Mouse (Mus musculus) lung, adult 2 months (tissue): ENCODE measurements around the gene Dnajb1. TPM values are rescaled to one million over a fixed set of nuclear protein-coding genes. Genes with fewer than 3 reads are reported as not detected.

Experiments used
- DNase-seq: peaks from one replicate; pipeline ENCODE4 v3.0.0; 2022
- H3K4me1 ChIP-seq: fragments of 200-500 bp; 2 replicates; pipeline ENCODE4 v1.6.1; 2011; ENCODE audit warnings: low read length; ENCODE audit not compliant: control insufficient read depth, insufficient read depth
- H3K4me3 ChIP-seq: fragments of 200-500 bp; replicated peaks from 2 replicates; pipeline ENCODE3; 2011; ENCODE audit warnings: low read depth, mild to moderate bottlenecking, control low read depth, low read length; ENCODE audit errors: extremely low read depth
- CTCF ChIP-seq: fragments of 200-500 bp; IDR thresholded peaks from 2 replicates; pipeline ENCODE4 v1.5.1; 2011; ENCODE audit warnings: mild to moderate bottlenecking, low read length, control low read depth; ENCODE audit not compliant: insufficient read depth
- POLR2A ChIP-seq: fragments of 200-500 bp; IDR thresholded peaks from 2 replicates; pipeline ENCODE4 v1.6.1; 2011; ENCODE audit warnings: low read depth, mild to moderate bottlenecking, control low read depth, low read length, borderline replicate concordance; ENCODE audit errors: extremely low read depth
- whole genome bisulfite sequencing: fragments of 180-500 bp; shearing (Covaris S2); methylation state at CpG from one replicate; pipeline ENCODE4 v1.1.7; 2018; 5-methylcytosine and 5-hydroxymethylcytosine counted together
- polyA plus RNA-seq: library from polyadenylated mRNA; depleted of rRNA; stranded (reverse); fragments of >200 nt; gene quantifications from 2 replicates; pipeline ENCODE4 v1.2.3, GENCODE M21; 2012

Gene Dnajb1
- polyA plus RNA-seq, 1 experiment, result 23.5 TPM

DNA sequence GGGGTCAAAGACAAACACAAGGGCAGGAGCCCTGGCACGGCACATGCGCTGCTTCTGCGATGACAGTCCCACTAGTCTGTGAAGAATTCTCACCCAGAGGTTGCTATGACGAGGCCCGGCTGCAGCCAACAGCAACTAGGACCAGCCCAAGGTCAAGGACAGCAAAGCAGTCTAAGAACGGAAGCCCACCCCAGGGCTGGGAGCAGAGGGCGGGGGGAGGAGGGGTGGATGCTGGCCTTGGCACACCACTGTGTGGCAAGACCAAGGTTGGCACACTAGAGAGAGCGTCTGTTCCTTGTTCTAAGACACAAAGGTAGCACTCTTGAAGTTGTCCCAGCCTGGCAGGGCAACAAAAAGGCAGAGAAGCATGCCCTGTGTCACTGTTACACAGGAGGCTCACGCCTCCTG lies 30.6 kb upstream of the Dnajb1 start:
- peaks cover 3% of the 10 kb centered on the region; the same call in 1 of the 2 replicates for H3K4me1 ChIP-seq
- no peak overlapping the region for H3K4me3 ChIP-seq
- no peak for DNase-seq
- TF ChIP-seq POLR2A (no peak), CTCF (no peak)
- WGBS, result 37% methylated on average over 9 of the region's 9 CpGs

DNA sequence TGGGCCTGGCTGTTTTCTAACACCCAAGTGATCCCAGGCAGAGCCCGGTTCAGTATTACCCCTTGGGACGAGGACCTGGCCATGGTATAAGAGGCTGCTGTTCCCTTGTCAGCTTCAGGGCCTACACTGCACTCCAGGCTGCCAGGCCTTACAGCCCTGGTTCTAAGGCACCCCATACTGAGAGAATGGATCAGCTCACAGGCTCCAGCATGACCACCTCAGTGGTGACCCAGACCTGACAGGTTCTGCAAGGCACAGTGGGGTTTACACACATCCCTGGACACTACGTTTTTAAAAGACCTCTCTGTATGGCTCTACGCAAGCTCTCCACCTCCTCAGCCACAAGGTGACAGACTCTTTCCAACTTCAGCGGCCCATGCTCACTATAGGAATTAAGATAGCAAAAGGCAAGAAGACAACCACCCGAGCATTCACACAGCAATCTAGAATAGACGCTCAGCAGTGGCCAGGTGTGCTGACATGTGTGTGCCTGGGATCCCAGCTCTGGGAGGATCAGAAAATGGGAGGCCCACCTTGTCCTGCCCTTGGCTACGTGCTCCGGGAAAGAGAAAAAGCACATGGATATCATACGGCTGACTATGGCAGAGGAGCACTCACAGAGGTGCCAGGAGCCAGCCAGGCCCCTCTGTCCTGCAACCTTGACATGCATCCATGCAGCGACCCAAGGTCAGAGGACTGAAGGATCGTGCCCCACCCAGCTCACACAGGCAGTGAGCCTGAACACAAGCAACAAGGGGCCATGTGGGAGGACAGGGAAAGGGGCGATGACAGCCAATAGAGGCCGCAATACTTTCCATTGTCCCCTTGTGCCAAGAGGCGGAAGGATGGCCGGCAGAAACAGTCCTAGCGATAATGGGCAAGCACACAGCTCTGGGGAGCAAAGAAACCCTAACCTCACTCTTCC lies 29.6 kb upstream of the Dnajb1 start:
- Histone ChIP-seq H3K4me1 (peaks cover 3% of the 10 kb centered on the region; the same call in 1 of the 2 replicates), H3K4me3 (no peak overlapping the region)
- TF ChIP-seq POLR2A (no peak), CTCF (no peak)
- DNase-seq, result no peak
- WGBS, result 66% methylated on average over 17 of the region's 17 CpGs

DNA sequence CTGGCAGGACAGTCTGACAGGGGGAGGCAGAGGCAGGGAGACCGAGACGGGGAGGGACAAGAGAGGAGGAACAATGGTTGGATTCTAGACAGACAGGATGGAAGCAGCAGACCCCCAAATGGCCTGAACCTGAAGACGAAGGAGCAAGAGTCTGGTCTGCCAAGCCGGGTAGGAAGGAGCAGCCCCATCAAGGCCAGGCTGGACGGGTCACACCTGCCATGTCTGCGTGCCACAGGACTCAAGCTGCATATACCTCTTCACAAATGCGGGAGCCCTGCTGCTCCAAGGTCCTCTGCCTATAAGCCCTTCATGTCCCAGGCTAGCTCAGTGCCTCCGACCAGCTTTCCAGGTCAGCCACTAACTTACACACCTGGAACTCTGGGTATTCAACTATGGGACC lies 28.3 kb upstream of the Dnajb1 start:
- H3K4me1 ChIP-seq, result peaks cover 3% of the 10 kb centered on the region; the same call in 1 of the 2 replicates
- whole genome bisulfite sequencing, result 85% methylated on average over 8 of the region's 8 CpGs
- no peak for TF ChIP-seq POLR2A
- TF ChIP-seq CTCF, result no peak
- no peak for DNase-seq
- no peak overlapping the region for H3K4me3 ChIP-seq

DNA sequence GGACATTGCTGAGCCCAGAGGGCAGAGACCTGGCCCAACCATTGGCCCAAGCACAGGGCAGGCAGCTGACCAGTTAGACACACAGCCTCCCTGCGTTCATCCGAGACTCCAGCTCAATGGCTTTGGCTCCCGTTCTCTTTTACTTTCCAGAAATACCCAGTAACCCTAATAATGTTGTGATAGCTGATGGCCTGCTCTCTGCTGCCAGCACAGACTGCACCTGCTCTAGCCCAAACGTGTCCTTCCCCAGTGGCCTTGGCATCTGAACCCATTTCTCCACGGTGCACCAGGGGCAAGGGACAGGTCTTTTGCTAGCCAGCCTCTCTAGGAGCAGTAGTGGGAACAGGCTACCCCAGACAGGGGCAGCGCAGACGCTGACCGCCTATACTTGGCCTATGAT lies 27.2 kb upstream of the Dnajb1 start:
- peaks cover 3% of the 10 kb centered on the region; the same call in 1 of the 2 replicates for H3K4me1 ChIP-seq
- no peak for DNase-seq
- WGBS, result 78% methylated on average over 8 of the region's 8 CpGs
- no peak overlapping the region for H3K4me3 ChIP-seq
- no peak for TF ChIP-seq POLR2A
- TF ChIP-seq CTCF, result no peak

DNA sequence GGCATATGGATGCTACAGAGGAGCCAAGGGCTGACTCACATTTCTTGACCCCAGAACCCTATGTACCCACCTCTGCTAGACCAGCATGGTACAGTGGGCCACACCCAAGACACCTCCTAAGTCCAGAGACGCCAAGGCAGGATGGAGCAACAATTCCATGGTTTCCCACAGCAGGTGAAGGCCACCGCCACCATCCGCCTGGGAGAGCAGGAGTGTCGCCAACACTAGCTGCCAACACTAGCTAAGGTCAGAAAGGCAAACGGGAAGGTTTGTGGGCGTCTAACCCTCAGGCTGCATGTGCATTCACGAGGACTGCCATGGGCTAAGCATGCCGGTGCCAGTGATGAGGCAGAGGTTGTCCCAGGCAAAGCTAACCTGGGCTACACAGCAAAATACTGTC lies 25.8 kb upstream of the Dnajb1 start:
- TF ChIP-seq CTCF, result no peak
- no peak for TF ChIP-seq POLR2A
- DNase-seq, result no peak
- WGBS, result 80% methylated on average over 8 of the region's 8 CpGs
- H3K4me1 ChIP-seq, result peaks cover under 1% of the 10 kb centered on the region; the same call in 1 of the 2 replicates
- H3K4me3 ChIP-seq, result no peak overlapping the region

DNA sequence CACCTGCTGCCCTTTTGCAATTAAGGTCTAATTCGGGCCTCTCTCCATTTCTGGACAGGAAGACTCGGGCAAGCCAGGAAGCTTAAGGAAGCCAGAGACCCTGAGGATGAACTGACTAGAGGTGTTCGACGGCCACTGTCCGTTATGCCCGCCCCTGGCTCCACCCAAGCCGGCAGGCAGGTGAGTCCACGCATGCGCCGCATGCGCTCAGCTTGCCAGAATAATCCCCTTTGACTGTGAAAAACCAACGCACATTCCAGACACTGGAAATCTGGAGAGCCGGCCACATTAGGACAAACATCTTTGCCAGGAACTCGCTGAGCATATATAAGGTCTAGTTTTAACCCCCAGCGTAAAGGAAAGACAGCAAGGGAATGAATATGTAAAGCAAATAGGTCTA lies 24.8 kb upstream of the Dnajb1 start:
- no peak overlapping the region for H3K4me3 ChIP-seq
- WGBS, result 73% methylated on average over 15 of the region's 15 CpGs
- DNase-seq, result no peak
- no peaks in the 10 kb centered on the region; the same call in 1 of the 2 replicates for H3K4me1 ChIP-seq
- TF ChIP-seq CTCF, result no peak
- TF ChIP-seq POLR2A, result no peak

DNA sequence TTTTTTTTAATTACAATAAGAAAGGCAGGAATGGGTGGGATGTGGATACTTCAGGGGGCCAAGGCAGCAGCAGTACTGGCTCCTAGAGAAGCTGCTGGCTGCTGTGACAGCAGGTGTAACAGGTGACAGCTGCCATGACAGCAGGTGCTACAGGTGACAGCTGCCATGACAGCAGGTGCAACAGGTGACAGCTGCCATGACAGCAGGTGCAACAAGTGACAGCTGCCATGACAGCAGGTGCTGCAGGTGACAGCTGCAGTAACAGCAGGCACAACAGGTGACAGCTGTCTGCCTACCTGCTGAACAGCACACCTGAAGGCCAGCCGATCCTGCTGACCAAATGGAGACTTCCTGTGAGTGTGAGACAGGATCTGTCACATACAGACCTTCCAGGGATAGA lies 23.2 kb upstream of the Dnajb1 start:
- Histone ChIP-seq H3K4me3 (no peak overlapping the region), H3K4me1 (no peaks in the 10 kb centered on the region; the same call in 1 of the 2 replicates)
- 85% methylated on average over 1 of the region's 1 CpGs for WGBS
- no peak for DNase-seq
- TF ChIP-seq CTCF (no peak), POLR2A (no peak)

DNA sequence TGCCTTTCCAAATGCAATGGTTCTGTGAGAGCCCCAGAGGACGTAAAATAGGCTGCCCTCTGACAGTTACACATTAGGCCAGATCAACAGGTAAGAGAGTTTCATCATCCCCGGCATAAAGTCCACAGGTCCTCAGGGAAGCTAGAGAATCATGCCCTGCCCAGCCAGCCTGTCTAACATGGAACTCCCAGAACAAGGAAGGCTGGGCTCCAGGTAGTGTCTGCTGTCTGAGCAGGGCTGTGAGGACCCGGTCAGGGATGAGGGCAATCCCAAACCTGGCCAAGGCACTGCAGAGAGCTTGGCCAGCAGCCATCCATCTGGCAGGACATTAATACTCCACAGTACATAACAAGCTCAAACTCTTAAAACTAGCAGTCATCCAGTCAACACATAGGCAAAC lies 22.7 kb upstream of the Dnajb1 start:
- no peak overlapping the region for H3K4me3 ChIP-seq
- WGBS, result 60% methylated on average over 3 of the region's 3 CpGs
- H3K4me1 ChIP-seq, result no peaks in the 10 kb centered on the region; the same call in 1 of the 2 replicates
- no peak for TF ChIP-seq POLR2A
- TF ChIP-seq CTCF, result no peak
- no peak for DNase-seq

DNA sequence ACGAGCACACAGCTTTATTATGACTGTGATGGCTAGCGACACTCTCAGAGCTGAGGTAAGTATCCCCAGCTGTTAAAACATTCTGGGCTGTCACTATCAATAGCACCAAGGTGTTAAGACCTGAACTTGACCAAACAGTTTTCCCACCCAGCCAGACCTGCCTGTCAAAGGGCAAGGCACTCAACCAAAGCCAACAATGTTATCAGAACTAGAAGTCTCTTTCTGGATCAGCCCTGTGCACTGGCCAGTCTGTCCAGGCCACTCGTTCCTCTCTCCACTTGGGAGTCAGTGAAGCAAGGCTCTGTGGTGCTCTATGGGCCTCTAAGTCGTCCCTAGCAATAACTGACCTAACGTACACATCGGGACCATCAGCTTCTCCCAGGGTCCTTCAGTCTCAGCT lies 20.3 kb upstream of the Dnajb1 start:
- no peaks in the 10 kb centered on the region; the same call in 1 of the 2 replicates for H3K4me1 ChIP-seq
- DNase-seq, result no peak
- WGBS, result 57% methylated on average over 6 of the region's 6 CpGs
- no peak for TF ChIP-seq CTCF
- TF ChIP-seq POLR2A, result no peak
- no peak overlapping the region for H3K4me3 ChIP-seq

DNA sequence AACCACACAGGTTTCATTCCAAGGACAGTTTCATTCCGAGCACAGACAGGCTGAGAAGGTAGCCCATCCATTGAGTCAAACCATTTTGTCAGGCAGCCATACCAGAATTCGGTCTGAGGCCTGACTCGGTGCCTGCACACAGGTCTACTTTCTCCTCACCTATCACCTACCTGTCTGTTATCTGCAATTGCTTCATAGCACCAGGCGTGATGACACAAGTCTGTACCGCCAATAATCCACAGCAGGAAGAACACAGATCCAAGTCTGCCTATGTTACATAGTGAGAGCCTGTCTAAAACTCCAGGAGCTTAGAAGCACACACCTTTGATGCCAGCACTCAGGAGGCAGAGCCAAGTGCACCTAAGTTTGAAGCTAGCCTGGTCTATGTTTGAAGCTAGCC lies 19.1 kb upstream of the Dnajb1 start:
- Histone ChIP-seq H3K4me3 (no peak overlapping the region), H3K4me1 (no peaks in the 10 kb centered on the region; the same call in 1 of the 2 replicates)
- WGBS, result 83% methylated on average over 5 of the region's 5 CpGs
- no peak for TF ChIP-seq CTCF
- DNase-seq, result no peak
